In the genomic region with DNA sequence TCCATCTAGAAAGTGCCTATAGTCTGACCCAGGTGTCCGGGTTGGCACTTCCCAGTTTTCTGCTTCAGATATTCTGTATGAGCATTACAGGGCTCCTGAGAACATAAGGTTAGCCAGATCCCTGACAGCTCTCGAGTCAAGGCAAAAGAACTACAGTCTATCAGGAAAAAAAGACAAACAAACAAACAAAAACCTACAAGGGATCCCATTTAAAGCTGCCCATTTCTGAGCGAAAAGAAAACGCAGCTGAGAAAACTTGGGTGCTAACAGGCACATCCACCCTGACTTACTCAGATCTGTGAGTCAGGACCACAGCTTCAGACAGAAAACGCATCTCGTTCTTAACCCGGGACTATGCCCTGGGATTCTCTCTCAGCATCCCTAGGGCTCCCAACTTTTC, we compare ENCODE assay signal across 9 mouse cellular contexts. TPM values are rescaled to one million over a fixed set of nuclear protein-coding genes. Genes with fewer than 3 reads are reported as not detected.
A peak's percentile ranks its signal among the peaks of the same experiment; 100 is the strongest.
DNase-seq lines count a peak whose midpoint lies in the region; ATAC-seq and TF ChIP-seq lines count a peak whose summit lies in the region.
"Had no signal": no experiment of that assay in that cellular context is flagged by ENCODE, and none has a peak within 500 bp of the region (broad histone marks: within the 10 kb centered on the region; RNA-seq: fewer than 3 reads in every experiment).

No protein-coding gene starts in this region.

- no peak overlapping the region for H3K27ac ChIP-seq in limb, embryonic 14.5 days (replicated peaks; ENCODE audit: low read depth, low read length)
- no peak overlapping the region for H3K27ac ChIP-seq in stomach, embryonic 16.5 days (ENCODE audit: low read length)
- H3K27ac ChIP-seq: macrophage had no signal

- 6% methylated on average over 7 of the region's 7 CpGs for WGBS in limb, embryonic 14.5 days
- WGBS in stomach, embryonic 16.5 days, result 4% methylated on average over 7 of the region's 7 CpGs

- ATAC-seq in megakaryocyte, adult 5-6 weeks (ENCODE audit: poor library complexity, severe bottlenecking), result no peak
- ATAC-seq in limb, embryonic 14.5 days (ENCODE audit: low FRiP score, low read depth), result no peak
- ATAC-seq in stomach, embryonic 16.5 days (ENCODE audit: insufficient read depth, low FRiP score), result no peak

- no peaks in the 10 kb centered on the region for H3K9me3 ChIP-seq in megakaryocyte, embryonic 14.5 days
- H3K9me3 ChIP-seq in limb, embryonic 14.5 days (ENCODE audit: control insufficient read depth, low read length), result no peaks in the 10 kb centered on the region
- no peaks in the 10 kb centered on the region for H3K9me3 ChIP-seq in stomach, embryonic 16.5 days (replicated peaks; ENCODE audit: control insufficient read depth, low read length)

- TF ChIP-seq POLR2A in limb, embryonic 14.5 days (IDR thresholded peaks at IDR 0.05; ENCODE audit: borderline replicate concordance, extremely low read depth, insufficient read depth, insufficient read length), result no peak

- H3K9ac ChIP-seq in limb, embryonic 14.5 days (ENCODE audit: low read depth, low read length, severe bottlenecking), result peak overlapping the region; percentile 57; the same call in 1 of the 2 replicates
- no peak overlapping the region; the same call in none of the 2 replicates for H3K9ac ChIP-seq in stomach, embryonic 16.5 days (ENCODE audit: low read length)

- H3K4me2 ChIP-seq in limb, embryonic 14.5 days (replicated peaks; ENCODE audit: low read depth, low read length, severe bottlenecking), result peak overlapping the region; percentile 90
- peak overlapping the region; percentile 85 for H3K4me2 ChIP-seq in stomach, embryonic 16.5 days (ENCODE audit: low read depth, low read length)

- H3K36me3 ChIP-seq in megakaryocyte, embryonic 14.5 days (replicated peaks; ENCODE audit: low read length), result no peaks in the 10 kb centered on the region
- no peaks in the 10 kb centered on the region for H3K36me3 ChIP-seq in limb, embryonic 14.5 days (ENCODE audit: control insufficient read depth, insufficient read depth, low read length)
- H3K36me3 ChIP-seq in stomach, embryonic 16.5 days (ENCODE audit: control insufficient read depth, insufficient read depth, low read length), result no peaks in the 10 kb centered on the region

- peak overlapping the region; percentile 92 for H3K4me3 ChIP-seq in megakaryocyte, embryonic 14.5 days (replicated peaks)
- peak overlapping the region; percentile 51 for H3K4me3 ChIP-seq in limb, embryonic 14.5 days (replicated peaks; ENCODE audit: low read length)
- H3K4me3 ChIP-seq in stomach, embryonic 16.5 days (replicated peaks; ENCODE audit: low read length), result peak overlapping the region; percentile 60

- DNase-seq in embryo, embryonic 11 days, result peak; percentile 17
- DNase-seq in embryo, embryonic 10.5 days (ENCODE audit: low spot score), result no peak
- no peak for DNase-seq in limb, embryonic 14.5 days (ENCODE audit: low spot score)
- no peak for DNase-seq in thymus, postnatal 14 days
- DNase-seq in lung, postnatal 4 days, result no peak

- peaks cover 31% of the 10 kb centered on the region for H3K4me1 ChIP-seq in megakaryocyte, embryonic 14.5 days
- H3K4me1 ChIP-seq in limb, embryonic 14.5 days (ENCODE audit: control insufficient read depth, insufficient read depth, low read length), result no peaks in the 10 kb centered on the region; the same call in 1 of the 2 replicates
- no peaks in the 10 kb centered on the region for H3K4me1 ChIP-seq in stomach, embryonic 16.5 days (ENCODE audit: control insufficient read depth, insufficient read depth, low read length)

- H3K27me3 ChIP-seq in megakaryocyte, embryonic 14.5 days (replicated peaks), result peaks cover 16% of the 10 kb centered on the region
- peaks cover 14% of the 10 kb centered on the region for H3K27me3 ChIP-seq in limb, embryonic 14.5 days (ENCODE audit: control insufficient read depth, insufficient read depth, low read length)
- no peaks in the 10 kb centered on the region for H3K27me3 ChIP-seq in stomach, embryonic 16.5 days (ENCODE audit: control insufficient read depth, insufficient read depth, low read length)

RNA-seq across cellular contexts. Expression of a gene that starts 9.5 kb away (rescaled TPM):
- not detected in 2 replicates for polyA plus RNA-seq in megakaryocyte, embryonic 14.5 days (2012; ENCODE audit: insufficient read depth, low replicate concordance)
- total RNA-seq in megakaryocyte, adult 5-6 weeks (2015), result not detected in 2 replicates
- total RNA-seq in megakaryocyte, adult 5-6 weeks (2017), result not detected in 2 replicates
- polyA plus RNA-seq in limb, embryonic 14.5 days (2012; rRNA removed), result 2.6 and 2.9 TPM in 2 replicates
- polyA plus RNA-seq in limb, embryonic 14.5 days (2014; fragmentation: Nextera tagmentation; extraction: Ambion mirVana), result 2.2 and 3.2 TPM in 2 replicates
- 1.9 and 2.4 TPM in 2 replicates for polyA plus RNA-seq in stomach, embryonic 16.5 days (2015; fragmentation: Nextera tagmentation; extraction: Ambion mirVana)
- polyA plus RNA-seq: macrophage had no signal
